Mouse (Mus musculus): ENCODE measurements at regions not wholly inside any gene's neighbourhood (a gene's known extent, or its start where the extent isn't known, plus 50 kb on each side); places are given as distances from the start of the nearest gene placed in this dataset.

DNA sequence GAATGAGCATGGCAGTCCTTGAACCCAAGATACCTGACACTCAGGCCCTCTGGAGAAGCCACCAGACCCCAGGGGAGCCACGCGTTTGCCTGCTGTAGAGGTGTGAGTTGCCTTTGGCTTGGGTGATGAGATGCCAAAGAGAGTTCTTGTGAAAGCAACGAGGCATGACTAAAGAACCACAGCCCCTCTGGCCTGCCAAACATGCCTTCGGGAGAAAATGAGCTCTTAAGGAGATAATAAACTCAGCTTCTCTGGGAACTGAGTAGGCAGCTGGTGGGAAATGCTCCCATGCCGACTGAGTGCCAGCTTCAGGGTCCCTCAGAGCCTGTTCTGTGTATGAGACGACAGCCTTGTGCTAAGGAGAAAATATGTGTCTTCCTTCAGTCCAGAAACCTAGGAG lies 160.1 kb downstream of the Klhl25 start:
- no peak for DNase-seq (ENCODE audit: low read depth in 3 of 3, low spot score in 3 of 3)
- no peaks in the 10 kb centered on the region for H3K27me3 ChIP-seq (ENCODE audit: control insufficient read depth, insufficient read depth, low read length)
- no peak overlapping the region for H3K9ac ChIP-seq (replicated peaks)
- H3K4me2 ChIP-seq (ENCODE audit: low read depth), result no peak overlapping the region
- no peaks in the 10 kb centered on the region for H3K4me1 ChIP-seq (replicated peaks; ENCODE audit: control insufficient read depth in 2 of 2, insufficient read depth in 2 of 2, low read length in 1 of 2)
- H3K27ac ChIP-seq, result no peak overlapping the region
- 48% methylated on average over 6 of the region's 6 CpGs for WGBS (ENCODE audit: insufficient replicate concordance)
- no peak for ATAC-seq (ENCODE audit: insufficient read depth)
- TF ChIP-seq CTCF (IDR thresholded peaks at IDR 0.05; ENCODE audit: low read depth), result no peak
- TF ChIP-seq EP300 (IDR thresholded peaks at IDR 0.05; ENCODE audit: low read depth), result no peak
- no peaks in the 10 kb centered on the region for H3K36me3 ChIP-seq (replicated peaks; ENCODE audit: control insufficient read depth, insufficient read depth, low read depth)
- no peaks in the 10 kb centered on the region for H3K9me3 ChIP-seq (ENCODE audit: control insufficient read depth, low read length)
- H3K4me3 ChIP-seq (ENCODE audit: insufficient read depth in 1 of 2, low read depth in 2 of 2, low read length in 2 of 2), result no peak overlapping the region

DNA sequence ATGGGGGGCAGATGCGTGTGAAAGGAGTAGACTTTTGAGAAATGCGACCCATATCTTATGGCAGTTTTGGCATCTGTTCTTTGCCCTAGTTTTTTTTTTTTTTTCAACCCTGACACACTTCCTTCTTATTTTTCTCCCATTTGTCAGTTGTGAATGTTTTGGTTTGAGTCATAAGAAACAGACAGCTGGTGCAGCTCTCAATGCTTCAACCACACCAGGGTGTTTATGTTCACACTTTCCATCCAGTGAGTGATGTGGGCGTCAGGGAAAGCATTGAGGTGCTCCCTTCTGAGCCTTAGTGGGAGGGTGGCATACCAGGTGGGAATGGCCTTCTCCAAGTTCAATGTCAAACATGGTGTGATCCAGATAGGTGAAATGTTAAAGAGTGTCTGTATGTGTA lies 181.9 kb upstream of the Agbl1 start:
- H3K4me1 ChIP-seq (replicated peaks; ENCODE audit: control insufficient read depth in 2 of 2, insufficient read depth in 2 of 2, low read length in 1 of 2), result no peaks in the 10 kb centered on the region
- TF ChIP-seq EP300 (IDR thresholded peaks at IDR 0.05; ENCODE audit: low read depth), result no peak
- H3K9me3 ChIP-seq (ENCODE audit: control insufficient read depth, low read length), result no peaks in the 10 kb centered on the region
- no peaks in the 10 kb centered on the region for H3K27me3 ChIP-seq (ENCODE audit: control insufficient read depth, insufficient read depth, low read length)
- whole genome bisulfite sequencing (ENCODE audit: insufficient replicate concordance), result 56% methylated on average over 3 of the region's 3 CpGs
- DNase-seq (ENCODE audit: low read depth in 3 of 3, low spot score in 3 of 3), result no peak
- ATAC-seq (ENCODE audit: insufficient read depth), result no peak
- H3K4me3 ChIP-seq (ENCODE audit: insufficient read depth in 1 of 2, low read depth in 2 of 2, low read length in 2 of 2), result no peak overlapping the region
- H3K27ac ChIP-seq, result no peak overlapping the region
- no peak overlapping the region for H3K4me2 ChIP-seq (ENCODE audit: low read depth)
- H3K9ac ChIP-seq (replicated peaks), result no peak overlapping the region
- H3K36me3 ChIP-seq (replicated peaks; ENCODE audit: control insufficient read depth, insufficient read depth, low read depth), result no peaks in the 10 kb centered on the region

DNA sequence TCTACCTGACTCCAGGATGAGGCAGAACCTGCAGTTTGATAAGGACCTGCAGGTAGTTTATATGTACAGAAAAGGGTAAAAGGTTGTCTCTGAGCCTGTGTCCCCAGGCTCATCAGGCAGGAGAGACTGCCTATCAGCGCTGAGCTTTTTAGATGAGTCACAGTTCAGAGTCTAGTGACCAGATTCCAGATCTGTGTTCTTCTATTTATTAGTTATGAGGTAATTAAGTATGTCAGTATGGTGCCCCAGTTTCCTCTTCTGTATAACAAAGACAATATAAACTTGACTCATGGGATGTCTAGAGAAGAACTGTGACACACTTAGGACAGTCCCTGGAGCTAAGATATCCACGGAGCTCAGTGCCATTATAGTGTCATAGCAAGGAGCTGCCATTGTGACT lies 180.3 kb upstream of the Agbl1 start:
- Histone ChIP-seq H3K4me2 (ENCODE audit: low read depth) (no peak overlapping the region), H3K9me3 (ENCODE audit: control insufficient read depth, low read length) (no peaks in the 10 kb centered on the region), H3K27me3 (ENCODE audit: control insufficient read depth, insufficient read depth, low read length) (no peaks in the 10 kb centered on the region), H3K9ac (replicated peaks) (no peak overlapping the region), H3K27ac (no peak overlapping the region), H3K36me3 (replicated peaks; ENCODE audit: control insufficient read depth, insufficient read depth, low read depth) (no peaks in the 10 kb centered on the region), H3K4me1 (replicated peaks; ENCODE audit: control insufficient read depth in 2 of 2, insufficient read depth in 2 of 2, low read length in 1 of 2) (no peaks in the 10 kb centered on the region), H3K4me3 (ENCODE audit: insufficient read depth in 1 of 2, low read depth in 2 of 2, low read length in 2 of 2) (no peak overlapping the region)
- TF ChIP-seq CTCF (IDR thresholded peaks at IDR 0.05; ENCODE audit: low read depth) (no peak), EP300 (IDR thresholded peaks at IDR 0.05; ENCODE audit: low read depth) (no peak)
- no peak for ATAC-seq (ENCODE audit: insufficient read depth)
- no peak for DNase-seq (ENCODE audit: low read depth in 3 of 3, low spot score in 3 of 3)
- 46% methylated on average over 2 of the region's 2 CpGs for WGBS (ENCODE audit: insufficient replicate concordance)

DNA sequence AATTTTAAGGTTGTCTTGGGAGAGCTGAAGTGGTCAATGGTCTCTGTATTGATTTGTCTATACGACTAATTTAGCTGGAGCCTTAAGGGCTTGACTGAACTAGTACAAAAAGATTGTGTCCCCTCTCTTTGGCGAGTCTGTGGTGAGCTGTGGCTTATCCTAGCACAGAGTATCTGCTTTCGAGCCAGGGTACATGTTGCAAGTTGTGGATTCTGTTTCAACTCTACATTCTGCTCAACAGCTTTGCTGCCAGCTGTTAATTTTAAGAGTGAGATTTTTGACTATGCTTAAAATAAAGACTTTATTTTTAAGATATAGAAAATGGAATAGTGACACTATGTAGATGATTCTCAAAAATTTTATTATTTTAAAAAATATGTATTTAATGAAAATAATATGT lies 175.8 kb upstream of the Agbl1 start:
- Histone ChIP-seq H3K4me1 (replicated peaks; ENCODE audit: control insufficient read depth in 2 of 2, insufficient read depth in 2 of 2, low read length in 1 of 2) (no peaks in the 10 kb centered on the region), H3K27ac (no peak overlapping the region), H3K4me2 (ENCODE audit: low read depth) (no peak overlapping the region), H3K9me3 (ENCODE audit: control insufficient read depth, low read length) (no peaks in the 10 kb centered on the region), H3K9ac (replicated peaks) (no peak overlapping the region), H3K27me3 (ENCODE audit: control insufficient read depth, insufficient read depth, low read length) (no peaks in the 10 kb centered on the region), H3K36me3 (replicated peaks; ENCODE audit: control insufficient read depth, insufficient read depth, low read depth) (no peaks in the 10 kb centered on the region), H3K4me3 (ENCODE audit: insufficient read depth in 1 of 2, low read depth in 2 of 2, low read length in 2 of 2) (no peak overlapping the region)
- no peak for TF ChIP-seq EP300 (IDR thresholded peaks at IDR 0.05; ENCODE audit: low read depth)
- DNase-seq (ENCODE audit: low read depth in 3 of 3, low spot score in 3 of 3) (no peak), ATAC-seq (ENCODE audit: insufficient read depth) (no peak)
- 53% methylated on average over 3 of the region's 3 CpGs for WGBS (ENCODE audit: insufficient replicate concordance)

DNA sequence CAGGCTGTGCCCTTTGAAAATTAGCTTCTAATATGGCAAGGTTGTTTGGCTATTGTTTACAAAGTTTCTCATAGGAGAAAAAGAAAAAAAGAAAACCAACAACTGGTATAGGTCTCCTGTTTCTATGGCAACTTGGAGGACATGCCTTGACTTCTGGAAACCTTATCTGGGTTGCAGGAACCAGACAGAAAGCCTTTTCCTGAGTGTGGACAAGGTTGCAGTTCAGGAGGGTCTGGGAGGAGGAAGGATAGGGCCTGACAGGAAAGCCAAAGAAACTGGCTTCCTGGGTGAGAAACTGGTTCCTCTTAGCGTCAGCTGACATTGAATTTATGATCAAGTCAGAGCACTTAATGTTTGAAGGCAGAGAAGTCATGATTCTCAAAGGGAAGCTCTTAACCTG lies 130.5 kb upstream of the Agbl1 start:
- no peak overlapping the region for H3K27ac ChIP-seq
- ATAC-seq (ENCODE audit: insufficient read depth) (no peak), DNase-seq (ENCODE audit: low read depth in 3 of 3, low spot score in 3 of 3) (no peak)
- H3K36me3 ChIP-seq (replicated peaks; ENCODE audit: control insufficient read depth, insufficient read depth, low read depth), result no peaks in the 10 kb centered on the region
- no peaks in the 10 kb centered on the region for H3K4me1 ChIP-seq (replicated peaks; ENCODE audit: control insufficient read depth in 2 of 2, insufficient read depth in 2 of 2, low read length in 1 of 2)
- H3K4me2 ChIP-seq (ENCODE audit: low read depth), result no peak overlapping the region
- H3K9me3 ChIP-seq (ENCODE audit: control insufficient read depth, low read length), result no peaks in the 10 kb centered on the region
- no peaks in the 10 kb centered on the region for H3K27me3 ChIP-seq (ENCODE audit: control insufficient read depth, insufficient read depth, low read length)
- no peak overlapping the region for H3K9ac ChIP-seq (replicated peaks)
- H3K4me3 ChIP-seq (ENCODE audit: insufficient read depth in 1 of 2, low read depth in 2 of 2, low read length in 2 of 2), result no peak overlapping the region
- TF ChIP-seq CTCF (IDR thresholded peaks at IDR 0.05; ENCODE audit: low read depth) (no peak), EP300 (IDR thresholded peaks at IDR 0.05; ENCODE audit: low read depth) (no peak)
- 8% methylated on average over 1 of the region's 1 CpGs for WGBS (ENCODE audit: insufficient replicate concordance)

Measured in liver, embryonic 14.5 days (tissue).